Mouse (Mus musculus) neutrophil, adult 5-6 weeks (primary cell): Measurements from ENCODE around the gene Ywhag. TPM values are rescaled to one million over a fixed set of nuclear protein-coding genes. Genes with fewer than 3 reads are reported as not detected.

Source experiments
- ATAC-seq: fragments of 151-379, 151-347 bp; 2 replicates; pipeline ENCODE4 v1.8.0; 2017; ENCODE audit warnings: mild to moderate bottlenecking, moderate TSS enrichment; ENCODE audit not compliant: insufficient number of reproducible peaks, poor library complexity, low FRiP score, severe bottlenecking; ENCODE audit errors: extremely low read depth
- total RNA-seq: library from RNA; stranded (forward); fragments of 200-1000 nt; gene quantifications from 2 replicates; pipeline ENCODE4 v1.2.3, GENCODE M21; 2017

The Ywhag gene
- total RNA-seq, 1 experiment from 2014 or later: 66.7 TPM

GRCm38 (mm10) chr5:135956300-135957206 lies 22.1 kb upstream of the Ywhag start:
- no peak for ATAC-seq

GRCm38 (mm10) chr5:135952830-135953229 lies 18.4 kb upstream of the Ywhag start:
- ATAC-seq: no peak

DNA sequence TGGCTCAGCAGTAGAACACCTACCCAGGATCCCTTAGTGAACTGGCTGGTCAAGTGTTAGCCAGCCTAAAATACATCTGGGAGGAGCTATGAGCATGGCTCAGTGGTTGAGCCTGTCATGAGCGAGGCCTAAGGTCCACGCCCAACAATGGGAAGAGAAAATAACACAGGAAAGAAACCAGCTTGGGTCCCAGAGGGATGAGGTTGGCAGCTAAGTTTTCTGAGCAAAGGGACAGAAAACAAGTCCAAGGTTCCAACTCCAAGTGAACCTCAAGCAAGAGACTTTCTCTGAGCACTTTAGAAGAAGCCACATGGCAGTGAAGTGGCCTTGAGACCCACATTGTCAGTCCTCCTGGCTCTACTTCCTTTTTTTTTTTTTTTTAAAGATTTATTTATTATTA lies 17.2 kb upstream of the Ywhag start:
- ATAC-seq: no peak

GRCm38 (mm10) chr5:135950710-135951412 lies 16.4 kb upstream of the Ywhag start:
- no peak for ATAC-seq

DNA sequence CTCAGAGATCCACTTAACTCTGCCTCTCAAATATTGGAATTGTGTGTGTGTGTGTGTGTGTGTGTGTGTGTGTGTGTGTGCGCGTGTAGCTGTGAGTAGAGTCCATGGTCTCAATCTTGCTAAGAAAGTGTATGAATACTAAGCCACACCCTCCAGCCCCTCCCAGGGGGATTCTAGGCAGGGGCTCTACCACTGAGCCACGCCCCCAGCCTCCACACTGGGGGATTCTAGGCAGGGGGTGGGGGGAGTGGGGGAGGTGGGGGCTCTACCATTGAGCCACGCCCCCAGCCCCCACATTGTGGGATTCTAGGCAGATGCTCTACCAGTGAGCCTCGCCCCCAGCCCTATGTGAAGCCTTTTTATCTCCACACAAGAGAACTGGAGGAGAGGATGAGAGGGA lies 12.2 kb upstream of the Ywhag start:
- ATAC-seq: no peak

DNA sequence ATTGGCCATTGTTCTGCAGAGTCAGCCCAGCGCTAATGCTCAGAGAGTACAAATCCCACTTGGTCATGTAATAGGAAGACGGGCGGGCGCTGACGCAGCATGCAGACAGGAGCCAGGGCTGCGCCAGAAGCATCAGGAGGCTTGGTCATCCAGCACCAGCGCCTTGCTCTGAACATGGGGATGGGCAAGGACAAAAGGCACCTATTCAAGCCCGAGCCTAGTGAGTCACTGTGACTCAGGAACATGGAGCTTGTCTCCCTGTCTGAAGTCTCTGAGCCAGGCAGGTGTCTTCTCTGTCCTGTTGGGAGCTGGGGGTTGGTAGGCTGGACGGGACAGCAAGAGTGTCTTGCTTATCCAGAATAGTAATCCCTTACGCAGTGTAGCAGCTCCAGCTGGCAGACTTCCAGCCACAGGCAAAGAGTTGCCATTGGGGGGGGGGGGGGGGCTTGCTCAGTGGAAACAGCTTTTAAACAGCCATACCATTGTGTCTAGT lies 11.5 kb upstream of the Ywhag start:
- ATAC-seq: no peak

- ATAC-seq: no peak
Observed at GRCm38 (mm10) chr5:135942710-135943109, 8.3 kb upstream of the Ywhag start.

DNA sequence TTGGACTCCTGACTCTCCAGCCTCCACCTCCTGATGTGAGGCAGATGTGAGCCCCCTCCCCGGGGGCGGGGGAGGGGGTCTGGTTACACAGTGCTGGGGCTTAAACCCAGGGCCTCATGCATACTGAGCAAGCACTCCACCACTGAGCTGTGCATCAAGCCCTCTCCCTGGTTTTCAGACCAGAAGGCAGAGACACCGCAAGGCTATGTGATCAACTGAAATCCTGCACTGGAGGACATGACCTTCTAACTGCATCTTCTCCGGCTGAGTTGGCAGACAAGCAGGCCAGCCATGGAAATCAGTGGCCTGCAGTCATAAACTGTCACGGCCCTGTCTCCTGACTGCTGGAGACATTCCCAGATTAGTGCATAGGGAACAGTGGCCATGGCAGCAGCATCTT lies 6.2 kb upstream of the Ywhag start:
- ATAC-seq: no peak

DNA sequence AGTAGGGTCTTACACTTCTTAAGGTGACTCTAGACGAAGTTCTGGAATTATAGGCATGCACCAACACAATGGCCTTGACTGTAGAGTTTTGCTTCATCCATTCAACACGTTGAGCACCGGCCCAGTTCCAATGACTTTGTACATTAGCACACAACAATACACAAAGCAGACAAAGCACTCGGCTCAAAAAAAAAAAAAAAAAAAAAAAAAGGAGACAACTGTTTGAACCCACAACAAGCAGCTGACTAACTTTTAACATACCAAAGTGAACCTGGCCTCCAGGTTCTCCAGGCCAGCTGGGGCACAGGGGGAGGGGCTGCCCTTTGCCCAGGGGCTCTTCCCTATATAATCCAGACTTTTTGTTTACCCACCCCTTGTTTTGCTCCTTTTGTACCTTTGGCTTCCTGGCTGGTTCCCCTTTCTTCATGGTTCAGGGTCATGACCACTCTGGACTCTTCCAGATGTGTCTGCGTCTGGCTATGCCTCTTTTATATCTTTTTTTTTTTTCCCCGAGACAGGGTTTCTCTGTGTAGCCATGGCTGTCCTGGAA lies 1.3 kb upstream of the Ywhag start:
- no peak for ATAC-seq

DNA sequence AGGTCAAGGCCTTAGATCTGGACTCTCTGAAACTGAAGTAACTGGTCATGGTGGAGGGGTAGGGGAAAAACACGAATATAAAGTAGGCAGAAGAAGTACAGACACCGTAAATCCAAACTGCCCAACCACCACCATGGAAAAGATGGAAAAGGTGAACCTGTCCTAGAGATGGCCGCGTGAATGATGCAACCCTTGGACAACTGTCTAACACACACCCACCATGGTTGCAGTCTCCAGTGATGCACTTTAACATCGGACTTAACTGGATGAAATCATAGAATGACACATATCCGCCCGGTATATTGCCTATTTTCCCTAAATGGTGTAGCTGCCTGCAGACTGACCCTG lies 734 bp upstream of the Ywhag start:
- ATAC-seq: no peak

GRCm38 (mm10) chr5:135933900-135934441 lies 445 bp downstream of the Ywhag start:
- ATAC-seq: peak; percentile 48

- ATAC-seq: no peak
Observed at GRCm38 (mm10) chr5:135933222-135933899, 1.1 kb downstream of the Ywhag start.

DNA sequence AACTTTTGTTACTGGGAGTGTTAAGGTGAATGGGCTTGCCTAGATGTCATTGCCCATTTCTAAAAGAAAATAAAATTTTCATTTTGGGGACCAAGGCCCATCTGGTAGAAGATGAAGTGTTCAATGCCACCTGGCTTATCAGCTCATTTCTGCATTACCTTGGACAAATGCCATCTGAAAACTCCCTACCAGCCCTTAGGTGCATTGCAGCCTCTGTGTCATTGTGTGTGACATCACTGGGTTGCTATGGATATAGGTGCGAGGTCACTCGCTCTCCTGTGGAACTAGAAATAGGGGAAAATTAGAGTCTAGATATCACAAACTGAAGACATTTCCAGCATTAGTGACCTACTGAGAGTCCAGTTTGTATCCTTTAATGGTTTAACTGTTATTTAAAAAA lies 2.1 kb downstream of the Ywhag start:
- no peak for ATAC-seq

DNA sequence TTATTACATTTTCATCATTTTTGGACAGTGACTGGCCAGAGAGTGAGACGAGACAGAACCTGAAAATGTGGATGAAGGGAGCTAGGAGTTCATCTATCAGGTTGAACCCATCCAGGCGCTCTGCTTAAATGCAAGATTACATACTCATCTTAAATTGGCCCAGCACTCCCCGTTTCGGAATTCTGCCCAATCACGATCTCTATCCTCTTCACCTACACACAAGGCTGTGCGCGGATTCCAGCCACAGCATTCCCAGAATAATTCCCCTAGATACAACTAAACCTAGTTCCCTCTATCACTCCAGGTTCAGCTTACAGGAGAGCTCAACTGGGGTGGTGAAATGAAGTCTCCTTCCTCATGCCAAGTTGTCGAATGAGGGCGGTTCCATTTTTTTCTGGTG lies 2.9 kb downstream of the Ywhag start:
- ATAC-seq: no peak

GRCm38 (mm10) chr5:135929685-135930424 lies 4.6 kb downstream of the Ywhag start:
- no peak for ATAC-seq

GRCm38 (mm10) chr5:135923901-135924300 lies 10.5 kb downstream of the Ywhag start:
- no peak for ATAC-seq

- no peak for ATAC-seq
Observed at GRCm38 (mm10) chr5:135919902-135920301, 14.5 kb downstream of the Ywhag start.

- ATAC-seq: no peak
Observed at GRCm38 (mm10) chr5:135918593-135918992, 15.8 kb downstream of the Ywhag start.

GRCm38 (mm10) chr5:135918059-135918437 lies 16.4 kb downstream of the Ywhag start:
- ATAC-seq: no peak
